In the genomic region with DNA sequence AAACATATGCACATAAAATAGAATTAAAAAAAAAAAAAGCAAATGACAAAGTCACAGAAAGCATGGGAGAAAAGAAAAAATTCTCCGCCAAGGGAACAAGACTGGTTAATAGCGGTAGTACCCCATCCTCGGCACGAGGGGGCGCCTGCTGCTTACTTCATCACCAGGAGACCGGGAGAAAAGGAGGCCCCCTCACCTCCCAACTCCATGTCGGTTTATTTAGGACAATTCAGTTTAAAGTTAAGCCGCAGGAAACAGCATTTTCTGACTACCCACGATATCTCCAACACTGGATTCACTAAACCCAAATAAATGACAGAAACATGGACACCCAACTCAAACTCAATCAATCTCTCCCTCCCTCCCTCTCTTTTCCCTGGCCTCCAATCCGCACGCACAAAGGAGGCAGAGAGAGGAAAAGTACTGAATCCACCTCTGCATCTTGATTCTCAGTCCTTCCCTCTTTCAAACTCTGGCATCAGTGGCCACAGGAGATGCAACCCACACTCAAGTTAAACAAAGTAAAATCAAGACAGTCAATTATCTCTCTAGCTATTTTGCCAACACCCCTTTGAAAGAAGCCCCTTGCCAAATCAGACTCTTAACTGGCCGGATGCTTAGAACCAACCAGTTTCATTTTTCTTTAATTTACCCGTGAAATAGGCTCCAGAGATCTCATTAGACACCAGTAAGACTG, we compare ENCODE assay signal across 7 mouse cellular contexts. TPM values are rescaled to one million over a fixed set of nuclear protein-coding genes. Genes with fewer than 3 reads are reported as not detected.
DNase-seq lines count a peak whose midpoint lies in the region; ATAC-seq and TF ChIP-seq lines count a peak whose summit lies in the region.

No protein-coding gene starts in this region.

- intact Hi-C loops in heart, adult 2 months (cut with DNase I): loop anchor here (1.0 kb wide), 2 partner anchors 103 to 158 kb away; no protein-coding TSS in a partner anchor

- peaks cover 4% of the 10 kb centered on the region; the same call in 1 of the 2 replicates for H3K36me3 ChIP-seq in embryonic facial prominence, embryonic 12.5 days
- peaks cover 2% of the 10 kb centered on the region; the same call in 1 of the 2 replicates for H3K36me3 ChIP-seq in heart, adult 2 months (ENCODE audit: control insufficient read depth, insufficient read depth, low read length)
- H3K36me3 ChIP-seq in limb, embryonic 14.5 days (ENCODE audit: control insufficient read depth, insufficient read depth, low read length): 0 out of 2 replicates have a peak, but pooled peaks cover 15% of the 10 kb centered on the region
- peaks cover 3% of the 10 kb centered on the region; the same call in 1 of the 2 replicates for H3K36me3 ChIP-seq in midbrain, embryonic 16.5 days (ENCODE audit: control insufficient read depth, insufficient read depth, low read length)

- H3K27me3 ChIP-seq in embryonic facial prominence, embryonic 12.5 days: no peaks in the 10 kb centered on the region
- H3K27me3 ChIP-seq in heart, adult 2 months (ENCODE audit: control insufficient read depth, insufficient read depth, low read length): no peaks in the 10 kb centered on the region
- H3K27me3 ChIP-seq in limb, embryonic 14.5 days (ENCODE audit: control insufficient read depth, insufficient read depth, low read length): no peaks in the 10 kb centered on the region
- no peaks in the 10 kb centered on the region for H3K27me3 ChIP-seq in midbrain, embryonic 16.5 days (ENCODE audit: control insufficient read depth, insufficient read depth, low read depth, low read length)

- peak; percentile 98; the same call in 1 of the 2 replicates for TF ChIP-seq CTCF in heart, adult 2 months (IDR thresholded peaks at IDR 0.05)

- H3K79me2 ChIP-seq in heart, adult 2 months (replicated peaks; ENCODE audit: control insufficient read depth, insufficient read depth, low read length): no peaks in the 10 kb centered on the region

- peak overlapping the region; percentile 69 for H3K4me2 ChIP-seq in embryonic facial prominence, embryonic 12.5 days (replicated peaks)
- H3K4me2 ChIP-seq in limb, embryonic 14.5 days (replicated peaks; ENCODE audit: low read depth, low read length, severe bottlenecking): peak overlapping the region; percentile 65
- peak overlapping the region; percentile 75 for H3K4me2 ChIP-seq in midbrain, embryonic 16.5 days (ENCODE audit: low read length)

- DNase-seq in adrenal gland, postnatal 14 days: peak; percentile 90
- peak; percentile 86 to 87 for DNase-seq in heart, adult 2 months
- DNase-seq in kidney, adult 9 months: peak; percentile 92
- peak; percentile 92 for DNase-seq in limb, embryonic 14.5 days (ENCODE audit: low spot score)
- peak; percentile 66 to 76 for DNase-seq in spleen, postnatal 14 days (ENCODE audit: low spot score in 2 of 2)

- ATAC-seq in embryonic facial prominence, embryonic 12.5 days (ENCODE audit: insufficient number of reproducible peaks, insufficient read depth, low FRiP score, low TSS enrichment): no peak
- no peak for ATAC-seq in limb, embryonic 14.5 days (ENCODE audit: low FRiP score, low read depth)
- ATAC-seq in midbrain, embryonic 16.5 days: no peak

- WGBS in embryonic facial prominence, embryonic 12.5 days: 3% methylated on average over 13 of the region's 13 CpGs
- 3% methylated on average over 13 of the region's 13 CpGs for WGBS in heart, adult 2 months
- WGBS in limb, embryonic 14.5 days: 4% methylated on average over 11 of the region's 13 CpGs
- WGBS in midbrain, embryonic 16.5 days: 3% methylated on average over 13 of the region's 13 CpGs

- TF ChIP-seq POLR2A in heart, adult 2 months (IDR thresholded peaks at IDR 0.05; ENCODE audit: insufficient read depth, low read depth, low read length): 0 out of 2 replicates have a peak, but pooled peaks have one; percentile 20
- TF ChIP-seq POLR2A in limb, embryonic 14.5 days (IDR thresholded peaks at IDR 0.05; ENCODE audit: borderline replicate concordance, extremely low read depth, insufficient read depth, insufficient read length): no peak

- H3K9ac ChIP-seq in embryonic facial prominence, embryonic 12.5 days: peak overlapping the region; percentile 63
- H3K9ac ChIP-seq in heart, adult 2 months (ENCODE audit: low read depth, low read length): peak overlapping the region; percentile 95
- H3K9ac ChIP-seq in limb, embryonic 14.5 days (ENCODE audit: low read depth, low read length, severe bottlenecking): peak overlapping the region; percentile 85
- peak overlapping the region; percentile 86; the same call in 1 of the 2 replicates for H3K9ac ChIP-seq in midbrain, embryonic 16.5 days (ENCODE audit: low read depth, low read length)

- H3K9me3 ChIP-seq in embryonic facial prominence, embryonic 12.5 days: no peaks in the 10 kb centered on the region
- H3K9me3 ChIP-seq in limb, embryonic 14.5 days (ENCODE audit: control insufficient read depth, low read length): no peaks in the 10 kb centered on the region
- H3K9me3 ChIP-seq in midbrain, embryonic 16.5 days (replicated peaks; ENCODE audit: control insufficient read depth, low read length, poor library complexity, severe bottlenecking): no peaks in the 10 kb centered on the region

- H3K27ac ChIP-seq in embryonic facial prominence, embryonic 12.5 days: peak overlapping the region; percentile 99
- H3K27ac ChIP-seq in heart, adult 2 months: peak overlapping the region; percentile 100
- peak overlapping the region; percentile 93 for H3K27ac ChIP-seq in limb, embryonic 14.5 days (replicated peaks; ENCODE audit: low read depth, low read length)
- peak overlapping the region; percentile 96 for H3K27ac ChIP-seq in midbrain, embryonic 16.5 days (ENCODE audit: low read length)

- peaks cover 31% of the 10 kb centered on the region for H3K4me1 ChIP-seq in embryonic facial prominence, embryonic 12.5 days
- peaks cover 10% of the 10 kb centered on the region for H3K4me1 ChIP-seq in heart, adult 2 months (ENCODE audit: control insufficient read depth, insufficient read depth, low read length)
- peaks cover 28% of the 10 kb centered on the region for H3K4me1 ChIP-seq in limb, embryonic 14.5 days (ENCODE audit: control insufficient read depth, insufficient read depth, low read length)
- H3K4me1 ChIP-seq in midbrain, embryonic 16.5 days (ENCODE audit: control insufficient read depth, insufficient read depth, low read length): peaks cover 24% of the 10 kb centered on the region

- peak; percentile 81; the same call in 1 of the 2 replicates for TF ChIP-seq EP300 in heart, adult 2 months (IDR thresholded peaks at IDR 0.05; ENCODE audit: insufficient read depth, low read depth, low read length)

- H3K4me3 ChIP-seq in embryonic facial prominence, embryonic 12.5 days: peak overlapping the region; percentile 54
- H3K4me3 ChIP-seq in heart, adult 2 months: peak overlapping the region; percentile 95
- peak overlapping the region; percentile 69 for H3K4me3 ChIP-seq in limb, embryonic 14.5 days (replicated peaks; ENCODE audit: low read length)
- H3K4me3 ChIP-seq in midbrain, embryonic 16.5 days (ENCODE audit: low read depth, low read length): peak overlapping the region; percentile 73

RNA-seq across cellular contexts. Expression of a gene that starts 1.1 kb away (rescaled TPM):
- total RNA-seq in adrenal gland, postnatal 14 days (2021): 13.9 and 17.2 TPM in 2 replicates
- polyA plus RNA-seq in embryonic facial prominence, embryonic 12.5 days (2016; fragmentation: Nextera tagmentation; extraction: Ambion mirVana): 19.7 and 20.4 TPM in 2 replicates
- 10 to 100 TPM; 11.7 to 12.1 TPM for total RNA-seq in heart, adult 2 months (2021)
- 9.5 and 11.7 TPM in 2 replicates for polyA plus RNA-seq in heart, adult 2 months (2012; rRNA removed)
- polyA plus RNA-seq in limb, embryonic 14.5 days (2012; rRNA removed): 12.2 and 13.7 TPM in 2 replicates
- polyA plus RNA-seq in limb, embryonic 14.5 days (2014; fragmentation: Nextera tagmentation; extraction: Ambion mirVana): 10.9 and 12.5 TPM in 2 replicates
- 14.7 and 18.5 TPM in 2 replicates for polyA plus RNA-seq in midbrain, embryonic 16.5 days (2015; fragmentation: Nextera tagmentation; extraction: Ambion mirVana)

RNA-seq across cellular contexts. Expression of a gene that starts 21.4 kb away (rescaled TPM):
- 16.9 and 29.9 TPM in 2 replicates for total RNA-seq in adrenal gland, postnatal 14 days (2021)
- 4.5 and 6.2 TPM in 2 replicates for polyA plus RNA-seq in embryonic facial prominence, embryonic 12.5 days (2016; fragmentation: Nextera tagmentation; extraction: Ambion mirVana)
- 10 to 100 TPM; 21.3 to 27.7 TPM for total RNA-seq in heart, adult 2 months (2021)
- 37.3 and 40.1 TPM in 2 replicates for polyA plus RNA-seq in heart, adult 2 months (2012; rRNA removed)
- polyA plus RNA-seq in limb, embryonic 14.5 days (2012; rRNA removed): 38.0 and 46.5 TPM in 2 replicates
- polyA plus RNA-seq in limb, embryonic 14.5 days (2014; fragmentation: Nextera tagmentation; extraction: Ambion mirVana): 4.0 and 7.0 TPM in 2 replicates
- 3.5 and 4.7 TPM in 2 replicates for polyA plus RNA-seq in midbrain, embryonic 16.5 days (2015; fragmentation: Nextera tagmentation; extraction: Ambion mirVana)
